Mouse (Mus musculus): ENCODE measurements at regions not wholly inside any gene's neighbourhood (a gene's known extent, or its start where the extent isn't known, plus 50 kb on each side); places are given as distances from the start of the nearest gene placed in this dataset.

GRCm38 (mm10) chr4:53915326-53915725 is 89.5 kb downstream of the Tmem38b start:
- DNase-seq (ENCODE audit: low spot score in 2 of 2), result no peak

GRCm38 (mm10) chr4:53919188-53919587 is 93.3 kb downstream of the Tmem38b start:
- peak in 1 of 2 experiments; percentile 23 for DNase-seq (ENCODE audit: low spot score in 2 of 2)

- no peak for DNase-seq (ENCODE audit: low spot score in 2 of 2)
These were observed 94.7 kb downstream of the Tmem38b start for GRCm38 (mm10) chr4:53920587-53920986.

GRCm38 (mm10) chr4:53931068-53931467 is 105.2 kb downstream of the Tmem38b start:
- DNase-seq (ENCODE audit: low spot score in 2 of 2), result no peak

- peak in 1 of 2 experiments; percentile 30 for DNase-seq (ENCODE audit: low spot score in 2 of 2)
These were observed 105.7 kb downstream of the Tmem38b start for GRCm38 (mm10) chr4:53931499-53931898.

GRCm38 (mm10) chr4:53935306-53935705 is 109.5 kb downstream of the Tmem38b start:
- no peak for DNase-seq (ENCODE audit: low spot score in 2 of 2)

GRCm38 (mm10) chr4:53948736-53949135 is 122.9 kb downstream of the Tmem38b start:
- DNase-seq (ENCODE audit: low spot score in 2 of 2), result no peak

GRCm38 (mm10) chr4:53949164-53949563 is 123.3 kb downstream of the Tmem38b start:
- no peak for DNase-seq (ENCODE audit: low spot score in 2 of 2)

- no peak for DNase-seq (ENCODE audit: low spot score in 2 of 2)
These were observed 124.7 kb downstream of the Tmem38b start for GRCm38 (mm10) chr4:53950496-53950895.

- no peak for DNase-seq (ENCODE audit: low spot score in 2 of 2)
These were observed 125.3 kb downstream of the Tmem38b start for GRCm38 (mm10) chr4:53951003-53951733.

- DNase-seq (ENCODE audit: low spot score in 2 of 2), result no peak
These were observed 125.9 kb downstream of the Tmem38b start for GRCm38 (mm10) chr4:53951734-53952109.

GRCm38 (mm10) chr4:53952288-53952687 is 126.4 kb downstream of the Tmem38b start:
- DNase-seq (ENCODE audit: low spot score in 2 of 2), result no peak

GRCm38 (mm10) chr4:53962458-53962857 is 136.6 kb downstream of the Tmem38b start:
- no peak for DNase-seq (ENCODE audit: low spot score in 2 of 2)

GRCm38 (mm10) chr4:53970461-53970860 is 144.6 kb downstream of the Tmem38b start:
- DNase-seq (ENCODE audit: low spot score in 2 of 2), result no peak

GRCm38 (mm10) chr4:53970960-53971359 is 145.1 kb downstream of the Tmem38b start:
- no peak for DNase-seq (ENCODE audit: low spot score in 2 of 2)

- DNase-seq (ENCODE audit: low spot score in 2 of 2), result no peak
These were observed 150.3 kb downstream of the Tmem38b start for GRCm38 (mm10) chr4:53976036-53976638.

GRCm38 (mm10) chr4:53986519-53987301 is 160.9 kb downstream of the Tmem38b start:
- DNase-seq (ENCODE audit: low spot score in 2 of 2), result no peak

- DNase-seq (ENCODE audit: low spot score in 2 of 2), result no peak
These were observed 161.7 kb downstream of the Tmem38b start for GRCm38 (mm10) chr4:53987536-53987935.

- DNase-seq (ENCODE audit: low spot score in 2 of 2), result no peak
These were observed 195.4 kb downstream of the Tmem38b start for GRCm38 (mm10) chr4:54021069-54021829.

GRCm38 (mm10) chr4:54021861-54022385 is 196.1 kb downstream of the Tmem38b start:
- DNase-seq (ENCODE audit: low spot score in 2 of 2), result no peak

GRCm38 (mm10) chr4:54026919-54027318 is 201.1 kb downstream of the Tmem38b start:
- no peak for DNase-seq (ENCODE audit: low spot score in 2 of 2)

Data from urinary bladder, adult 18-20 months (tissue).